Mouse (Mus musculus): ENCODE results near the gene Lars2. TPM values are rescaled to one million over a fixed set of nuclear protein-coding genes. Genes with fewer than 3 reads are reported as not detected.
A peak's percentile ranks its signal among the peaks of the same experiment; 100 is the strongest.

Lars2 gene
- total RNA-seq, 1 experiment: 28,940 TPM

DNA sequence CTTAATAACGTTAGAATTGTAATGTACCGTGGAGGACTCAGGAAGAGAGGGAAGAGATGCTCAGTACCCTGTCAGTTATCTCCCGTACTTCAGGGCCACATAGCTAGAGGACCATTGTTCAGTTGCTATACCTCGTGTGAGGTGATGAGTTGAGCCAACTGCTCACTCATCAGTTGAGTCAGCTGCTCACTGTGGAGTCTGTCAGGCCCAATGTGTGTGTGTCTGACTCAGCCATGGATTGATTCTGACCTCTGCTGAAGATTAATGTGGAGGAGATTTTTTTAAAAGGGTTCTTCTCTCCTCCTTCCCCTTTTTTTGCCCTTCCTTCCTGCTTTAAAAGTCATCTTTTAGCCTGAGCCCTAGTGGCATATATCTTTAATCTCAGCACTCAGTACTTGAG, 133.8 kb downstream of the Lars2 start:
- Histone ChIP-seq H3K9me3 (ENCODE audit: control insufficient read depth, insufficient read depth, low read depth, low read length) (no peaks in the 10 kb centered on the region), H3K9ac (ENCODE audit: insufficient read depth, low read depth, low read length, poor library complexity, severe bottlenecking) (no peak overlapping the region), H3K4me3 (ENCODE audit: insufficient read depth in 1 of 2, low read depth in 1 of 2, low read length in 2 of 2, poor library complexity in 1 of 2, severe bottlenecking in 1 of 2) (no peak overlapping the region), H3K36me3 (ENCODE audit: control insufficient read depth, insufficient read depth, low read length, poor library complexity, severe bottlenecking) (peaks cover 2% of the 10 kb centered on the region; the same call in 1 of the 2 replicates), H3K4me1 (ENCODE audit: control insufficient read depth in 2 of 2, insufficient read depth in 2 of 2, low read length in 2 of 2, poor library complexity in 1 of 2) (peaks cover 6 to 7% of the 10 kb centered on the region in 2 experiments; a peak in 2 of 4 replicates), H3K27ac (ENCODE audit: insufficient read depth, low read depth, low read length, poor library complexity, severe bottlenecking) (no peak overlapping the region)
- TF ChIP-seq HCFC1 (IDR thresholded peaks at IDR 0.05; ENCODE audit: borderline replicate concordance, insufficient read depth, low read length) (no peak), MAFK (IDR thresholded peaks at IDR 0.05; ENCODE audit: insufficient read depth, low read depth, low read length) (no peak), ZNF384 (IDR thresholded peaks at IDR 0.05; ENCODE audit: low read depth, low read length) (no peak), ZC3H11A (IDR thresholded peaks at IDR 0.05; ENCODE audit: borderline replicate concordance, low read depth, low read length) (no peak)
- in situ Hi-C loops (cut with MboI; ENCODE audit: low sequenced_read_pairs in 2 of 2, unreplicated experiment in 2 of 2): no loop called here
- no peak for DNase-seq (ENCODE audit: low read depth, low spot score)

DNA sequence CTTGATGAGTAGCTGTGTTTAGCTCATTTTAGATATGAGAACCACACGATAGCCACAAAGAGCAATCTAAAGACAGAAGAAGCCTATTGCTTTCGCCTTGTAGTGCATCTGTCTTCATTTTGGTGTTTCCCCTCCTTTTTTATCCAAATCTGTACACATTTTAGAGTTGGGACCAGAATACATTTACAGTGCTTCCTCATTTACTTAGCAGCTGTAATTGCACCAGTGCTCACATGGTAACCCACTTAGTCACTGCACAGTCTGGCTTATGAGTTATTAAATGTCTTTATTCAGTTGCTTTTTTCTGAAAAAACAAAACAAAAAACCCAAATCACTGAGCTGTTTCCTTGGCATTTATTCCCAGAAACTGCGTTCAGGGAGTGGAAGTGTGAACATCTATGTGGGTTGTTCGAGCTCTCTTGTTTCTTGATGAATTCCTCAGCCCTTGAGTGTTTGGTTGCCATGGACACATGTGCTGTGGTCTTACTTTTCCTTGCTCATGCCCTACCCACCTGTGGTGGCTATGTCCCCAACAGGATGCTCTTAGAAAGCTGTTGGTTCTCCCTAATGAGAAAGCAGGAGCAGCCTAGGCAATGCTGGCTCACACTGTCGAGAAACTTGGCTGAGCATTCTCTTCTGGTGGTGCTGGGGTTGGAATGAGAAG, 136.6 kb downstream of the Lars2 start:
- no peak overlapping the region for H3K4me3 ChIP-seq (ENCODE audit: insufficient read depth in 1 of 2, low read depth in 1 of 2, low read length in 2 of 2, poor library complexity in 1 of 2, severe bottlenecking in 1 of 2)
- no peak for DNase-seq (ENCODE audit: low read depth, low spot score)
- no peak overlapping the region for H3K9ac ChIP-seq (ENCODE audit: insufficient read depth, low read depth, low read length, poor library complexity, severe bottlenecking)
- no peak overlapping the region for H3K27ac ChIP-seq (ENCODE audit: insufficient read depth, low read depth, low read length, poor library complexity, severe bottlenecking)
- H3K36me3 ChIP-seq (ENCODE audit: control insufficient read depth, insufficient read depth, low read length, poor library complexity, severe bottlenecking): peaks cover 2% of the 10 kb centered on the region; the same call in 1 of the 2 replicates
- in situ Hi-C loops (cut with MboI; ENCODE audit: low sequenced_read_pairs in 2 of 2, unreplicated experiment in 2 of 2): no loop called here
- TF ChIP-seq ZNF384 (IDR thresholded peaks at IDR 0.05; ENCODE audit: low read depth, low read length): no peak
- TF ChIP-seq MAFK (IDR thresholded peaks at IDR 0.05; ENCODE audit: insufficient read depth, low read depth, low read length): no peak
- TF ChIP-seq ZC3H11A (IDR thresholded peaks at IDR 0.05; ENCODE audit: borderline replicate concordance, low read depth, low read length): no peak
- TF ChIP-seq HCFC1 (IDR thresholded peaks at IDR 0.05; ENCODE audit: borderline replicate concordance, insufficient read depth, low read length): no peak
- TF ChIP-seq CHD2 (IDR thresholded peaks at IDR 0.05; ENCODE audit: low read depth, low read length): no peak
- peaks cover 0 to 1% of the 10 kb centered on the region in 2 experiments; a peak in 1 of 4 replicates for H3K4me1 ChIP-seq (ENCODE audit: control insufficient read depth in 2 of 2, insufficient read depth in 2 of 2, low read length in 2 of 2, poor library complexity in 1 of 2)
- H3K9me3 ChIP-seq (ENCODE audit: control insufficient read depth, insufficient read depth, low read depth, low read length): no peaks in the 10 kb centered on the region

DNA sequence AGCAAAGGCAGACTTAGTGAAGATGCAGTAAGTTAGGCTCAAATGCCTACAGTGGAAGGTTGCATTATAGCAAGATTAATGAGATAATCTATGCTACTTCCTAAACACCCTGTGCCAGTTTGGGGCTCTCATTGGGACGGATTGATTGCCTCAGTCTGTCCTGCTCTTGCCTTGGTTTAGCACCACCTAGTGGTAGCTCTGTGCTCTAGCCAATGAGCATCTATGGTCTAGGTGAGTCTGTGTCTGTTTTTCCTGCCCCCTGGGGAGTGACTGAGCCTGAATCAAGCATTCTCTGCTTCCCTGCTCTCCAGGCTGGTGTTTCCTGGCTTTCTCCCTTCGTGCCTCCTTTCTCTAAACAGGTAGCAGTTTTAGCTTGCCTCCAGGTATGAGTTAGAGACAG, 137.6 kb downstream of the Lars2 start:
- no peak overlapping the region; the same call in 1 of the 2 replicates for H3K9ac ChIP-seq (ENCODE audit: insufficient read depth, low read depth, low read length, poor library complexity, severe bottlenecking)
- in situ Hi-C loops (cut with MboI; ENCODE audit: low sequenced_read_pairs in 2 of 2, unreplicated experiment in 2 of 2): no loop called here
- peak; percentile 51 for DNase-seq (ENCODE audit: low read depth, low spot score)
- no peak overlapping the region for H3K27ac ChIP-seq (ENCODE audit: insufficient read depth, low read depth, low read length, poor library complexity, severe bottlenecking)
- H3K36me3 ChIP-seq (ENCODE audit: control insufficient read depth, insufficient read depth, low read length, poor library complexity, severe bottlenecking): peaks cover 2% of the 10 kb centered on the region; the same call in 1 of the 2 replicates
- no peaks in the 10 kb centered on the region; a peak in 1 of 4 replicates for H3K4me1 ChIP-seq (ENCODE audit: control insufficient read depth in 2 of 2, insufficient read depth in 2 of 2, low read length in 2 of 2, poor library complexity in 1 of 2)
- no peak for TF ChIP-seq ZC3H11A (IDR thresholded peaks at IDR 0.05; ENCODE audit: borderline replicate concordance, low read depth, low read length)
- no peak for TF ChIP-seq HCFC1 (IDR thresholded peaks at IDR 0.05; ENCODE audit: borderline replicate concordance, insufficient read depth, low read length)
- TF ChIP-seq CHD2 (IDR thresholded peaks at IDR 0.05; ENCODE audit: low read depth, low read length): no peak
- H3K9me3 ChIP-seq (ENCODE audit: control insufficient read depth, insufficient read depth, low read depth, low read length): no peaks in the 10 kb centered on the region
- H3K4me3 ChIP-seq (ENCODE audit: insufficient read depth in 1 of 2, low read depth in 1 of 2, low read length in 2 of 2, poor library complexity in 1 of 2, severe bottlenecking in 1 of 2): no peak overlapping the region

DNA sequence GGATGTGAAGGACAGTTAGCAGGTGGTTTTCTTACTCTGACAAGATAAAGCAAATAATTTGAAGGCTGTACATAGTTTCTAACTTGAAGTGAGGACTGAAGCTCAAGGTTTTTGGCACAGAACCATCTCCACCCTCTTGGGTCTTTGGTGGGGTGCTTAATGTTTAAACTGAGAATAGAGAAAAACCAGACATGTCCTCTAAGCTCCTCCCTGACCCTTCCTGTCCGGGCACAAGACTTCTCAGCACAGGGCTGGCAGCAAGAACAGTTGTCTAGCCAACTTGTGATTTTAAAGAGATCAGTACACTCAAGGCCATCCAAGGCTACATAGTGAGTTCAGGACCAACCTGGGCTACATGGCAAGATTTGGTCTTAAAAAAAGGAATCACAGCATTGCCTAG, 138.9 kb downstream of the Lars2 start:
- Histone ChIP-seq H3K36me3 (ENCODE audit: control insufficient read depth, insufficient read depth, low read length, poor library complexity, severe bottlenecking) (no peaks in the 10 kb centered on the region), H3K9me3 (ENCODE audit: control insufficient read depth, insufficient read depth, low read depth, low read length) (no peaks in the 10 kb centered on the region), H3K27ac (ENCODE audit: insufficient read depth, low read depth, low read length, poor library complexity, severe bottlenecking) (no peak overlapping the region), H3K9ac (ENCODE audit: insufficient read depth, low read depth, low read length, poor library complexity, severe bottlenecking) (no peak overlapping the region), H3K4me3 (ENCODE audit: insufficient read depth in 1 of 2, low read depth in 1 of 2, low read length in 2 of 2, poor library complexity in 1 of 2, severe bottlenecking in 1 of 2) (no peak overlapping the region), H3K4me1 (ENCODE audit: control insufficient read depth in 2 of 2, insufficient read depth in 2 of 2, low read length in 2 of 2, poor library complexity in 1 of 2) (no peaks in the 10 kb centered on the region)
- DNase-seq (ENCODE audit: low read depth, low spot score): no peak
- TF ChIP-seq ZC3H11A (IDR thresholded peaks at IDR 0.05; ENCODE audit: borderline replicate concordance, low read depth, low read length) (no peak), HCFC1 (IDR thresholded peaks at IDR 0.05; ENCODE audit: borderline replicate concordance, insufficient read depth, low read length) (no peak), CHD2 (IDR thresholded peaks at IDR 0.05; ENCODE audit: low read depth, low read length) (no peak), ZNF384 (IDR thresholded peaks at IDR 0.05; ENCODE audit: low read depth, low read length) (no peak), MAFK (IDR thresholded peaks at IDR 0.05; ENCODE audit: insufficient read depth, low read depth, low read length) (no peak)
- in situ Hi-C loops (cut with MboI; ENCODE audit: low sequenced_read_pairs in 2 of 2, unreplicated experiment in 2 of 2): no loop called here
